Mouse (Mus musculus) heart, adult 2 months (tissue): ENCODE data around the gene Trim58. TPM values are rescaled to one million over a fixed set of nuclear protein-coding genes. Genes with fewer than 3 reads are reported as not detected.

Experiments
- DNase-seq, 2 experiments: peaks; one replicate each; pipeline ENCODE4 v3.0.0; 2021
- H3K27ac ChIP-seq: fragments of 200-600 bp; 2 replicates; pipeline ENCODE4 v1.8.1; 2022
- H3K27me3 ChIP-seq: fragments of 200-500 bp; 2 replicates; pipeline ENCODE4 v1.6.1; 2012; ENCODE audit warnings: mild to moderate bottlenecking, low read length, inconsistent platforms, mixed read lengths; ENCODE audit not compliant: control insufficient read depth, insufficient read depth
- H3K36me3 ChIP-seq: fragments of 200-500 bp; 2 replicates; pipeline ENCODE4 v1.6.1; 2012; ENCODE audit warnings: low read length, inconsistent platforms; ENCODE audit not compliant: control insufficient read depth, insufficient read depth
- H3K4me1 ChIP-seq: fragments of 200-500 bp; 2 replicates; pipeline ENCODE4 v1.6.1; 2011; ENCODE audit warnings: low read length; ENCODE audit not compliant: control insufficient read depth, insufficient read depth
- H3K4me3 ChIP-seq: fragments of 200-600 bp; 2 replicates; pipeline ENCODE4 v1.8.1; 2022
- H3K79me2 ChIP-seq: fragments of 200-500 bp; replicated peaks from 2 replicates; pipeline ENCODE4 v1.6.1; 2012; ENCODE audit warnings: mild to moderate bottlenecking, inconsistent platforms, low read length, moderate library complexity, mixed read lengths; ENCODE audit not compliant: control insufficient read depth, insufficient read depth
- H3K9ac ChIP-seq: fragments of 200-500 bp; 2 replicates; pipeline ENCODE4 v1.6.1; 2012; ENCODE audit warnings: low read depth, mild to moderate bottlenecking, control low read depth, inconsistent platforms, low read length, mixed read lengths
- CTCF ChIP-seq: fragments of 200-600 bp; IDR thresholded peaks from 2 replicates; pipeline ENCODE4 v1.8.1; 2022; ENCODE audit warnings: antibody characterized with exemption, mild to moderate bottlenecking, moderate library complexity
- EP300 ChIP-seq: fragments of 200-500 bp; IDR thresholded peaks from 2 replicates; pipeline ENCODE4 v1.6.1; 2011; ENCODE audit warnings: low read depth, low read length, control low read depth; ENCODE audit not compliant: insufficient read depth
- POLR2A ChIP-seq: fragments of 200-500 bp; IDR thresholded peaks from 2 replicates; pipeline ENCODE4 v1.6.1; 2011; ENCODE audit warnings: mild to moderate bottlenecking, low read depth, low read length, control low read depth; ENCODE audit not compliant: insufficient read depth
- WGBS: fragments of 180-500 bp; shearing (Covaris S2); methylation state at CpG from one replicate; pipeline ENCODE4 v1.1.7; 2018; 5-methylcytosine and 5-hydroxymethylcytosine counted together
- intact Hi-C: fragments of 180-260 bp; cut with DNase I; formaldehyde crosslinking; loops from one replicate; pipeline ENCODE4 v1.15.1; 2025
- polyA plus RNA-seq: library from polyadenylated mRNA; depleted of rRNA; stranded (reverse); fragments of >200 nt; gene quantifications from 2 replicates; pipeline ENCODE4 v1.2.3, GENCODE M21; 2012
- total RNA-seq, 2 experiments: library from RNA; stranded (reverse); gene quantifications; 2 replicates each; pipeline ENCODE4 v1.2.3; 2021

Gene Trim58
- total and polyA plus RNA-seq, 3 experiments, result 0.06 to 0.20 TPM; not detected in 1

DNA sequence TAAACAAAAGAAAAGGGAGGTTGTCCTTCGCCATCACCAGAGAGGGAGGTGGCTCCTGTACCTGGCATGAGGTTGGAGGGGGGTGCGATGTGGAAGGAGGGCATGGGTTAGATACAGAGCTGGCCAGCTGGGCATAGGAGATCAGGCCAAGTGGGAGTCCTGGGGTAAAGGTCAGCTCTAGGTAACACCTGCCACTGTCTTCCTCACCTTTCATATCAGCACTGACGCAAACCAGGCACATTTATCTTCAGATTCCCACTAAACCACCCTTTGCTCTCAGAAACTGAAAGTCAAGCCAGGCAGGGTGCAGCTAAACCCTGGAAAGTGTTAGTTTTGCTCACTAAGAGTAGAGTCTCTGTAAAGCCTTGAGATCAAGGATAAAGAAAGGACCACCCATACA, 21.9 kb upstream of the Trim58 start:
- Histone ChIP-seq H3K27ac (no peak overlapping the region), H3K36me3 (no peaks in the 10 kb centered on the region), H3K27me3 (no peaks in the 10 kb centered on the region), H3K4me3 (no peak overlapping the region), H3K79me2 (no peaks in the 10 kb centered on the region), H3K9ac (no peak overlapping the region), H3K4me1 (peaks cover 4% of the 10 kb centered on the region; the same call in 1 of the 2 replicates)
- WGBS, result 36% methylated on average over 3 of the region's 3 CpGs
- TF ChIP-seq POLR2A (no peak), EP300 (0 out of 2 replicates have a peak, but pooled peaks have one; percentile 19), CTCF (no peak)
- DNase-seq, result peak in 1 of 2 experiments; percentile 14
- intact Hi-C loops, result no loop called here

DNA sequence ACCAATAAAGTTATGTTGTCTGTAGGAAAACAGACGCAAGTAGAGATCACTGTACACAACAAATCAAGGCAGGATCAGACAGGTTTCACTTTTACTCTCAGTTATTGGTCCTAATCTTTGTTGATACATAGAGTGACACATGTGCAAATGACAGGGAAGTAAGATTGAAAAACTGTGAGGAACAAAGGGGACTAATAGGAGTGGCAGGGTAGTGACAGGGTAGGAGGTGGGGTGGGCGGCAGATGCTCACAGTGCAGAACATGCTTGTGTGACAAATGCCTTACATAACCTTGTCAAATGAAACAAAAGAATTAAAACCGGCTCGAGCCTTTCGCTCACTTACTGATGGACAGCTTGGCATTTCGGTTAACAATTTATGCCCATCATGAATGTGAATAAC, 21.5 kb upstream of the Trim58 start:
- no peaks in the 10 kb centered on the region for H3K27me3 ChIP-seq
- intact Hi-C loops, result no loop called here
- no peak overlapping the region for H3K9ac ChIP-seq
- DNase-seq, result no peak
- WGBS, result 69% methylated on average over 6 of the region's 6 CpGs
- no peaks in the 10 kb centered on the region for H3K79me2 ChIP-seq
- no peak overlapping the region for H3K27ac ChIP-seq
- H3K4me1 ChIP-seq, result peaks cover 4% of the 10 kb centered on the region; the same call in 1 of the 2 replicates
- TF ChIP-seq CTCF (no peak), EP300 (no peak), POLR2A (no peak)
- no peaks in the 10 kb centered on the region for H3K36me3 ChIP-seq
- H3K4me3 ChIP-seq, result no peak overlapping the region

DNA sequence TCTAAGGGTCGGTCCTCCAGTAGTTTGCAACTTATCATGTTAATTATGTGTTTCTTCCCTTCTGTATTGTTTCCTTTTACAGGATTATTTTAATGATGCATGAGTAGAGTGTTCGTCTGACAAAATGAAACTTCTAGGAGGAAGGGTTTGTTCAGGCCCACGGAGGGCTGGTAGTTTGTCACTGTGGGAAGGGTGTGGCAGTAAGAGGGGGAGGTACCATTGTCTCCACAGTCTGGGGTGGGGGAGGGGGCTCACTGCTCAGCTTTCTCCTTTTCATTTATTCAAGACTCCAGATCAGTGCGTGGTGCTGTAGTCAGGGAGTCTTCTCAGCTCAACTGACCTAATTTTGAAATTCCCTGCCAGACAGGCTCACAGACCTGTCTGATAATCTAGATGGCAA, 14.1 kb upstream of the Trim58 start:
- H3K4me1 ChIP-seq, result no peaks in the 10 kb centered on the region
- intact Hi-C loops, result no loop called here
- TF ChIP-seq POLR2A (no peak), CTCF (no peak), EP300 (no peak)
- no peak overlapping the region for H3K9ac ChIP-seq
- no peak overlapping the region for H3K4me3 ChIP-seq
- 61% methylated on average over 4 of the region's 4 CpGs for WGBS
- no peak overlapping the region for H3K27ac ChIP-seq
- no peaks in the 10 kb centered on the region for H3K27me3 ChIP-seq
- H3K79me2 ChIP-seq, result no peaks in the 10 kb centered on the region
- DNase-seq, result no peak
- H3K36me3 ChIP-seq, result no peaks in the 10 kb centered on the region

DNA sequence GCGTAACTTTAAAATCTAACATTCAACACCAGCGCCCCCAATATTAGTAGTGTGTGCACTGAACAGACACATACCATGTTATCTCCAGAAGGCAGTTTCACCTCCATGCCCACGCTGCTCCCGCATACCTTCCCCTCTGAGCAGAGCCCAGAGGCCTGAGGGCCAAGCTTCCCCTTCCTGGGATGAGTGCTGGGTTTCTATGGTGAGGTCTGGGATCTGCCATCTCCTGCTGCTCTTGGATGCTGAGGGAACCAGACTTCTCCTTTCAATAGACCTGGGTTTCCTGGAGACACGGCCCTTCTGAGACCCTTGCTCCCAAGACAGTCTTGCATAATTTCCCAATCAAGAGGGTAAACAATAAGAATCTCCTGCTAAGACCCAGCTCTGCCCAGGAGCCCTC, 9.9 kb upstream of the Trim58 start, which contains the start of gene Olfr323:
Gene Olfr323 (minus strand): TSS at position 101 of the 400 bp plus-strand sequence.
- 74% methylated on average over 5 of the region's 5 CpGs for WGBS
- H3K4me3 ChIP-seq, result no peak within 1 kb of the TSS
- H3K27me3 ChIP-seq, result no peaks in the 10 kb centered on the region
- H3K79me2 ChIP-seq, result no peaks in the 10 kb centered on the region
- no peak for TF ChIP-seq EP300
- no peak for TF ChIP-seq CTCF
- no peak for TF ChIP-seq POLR2A
- intact Hi-C loops, result loop anchor here (10.0 kb wide), 1 partner anchor 136 kb away; the partner anchor contains the start of gene Olfr332
- no peaks in the 10 kb centered on the region for H3K4me1 ChIP-seq
- no peak within 1 kb of the TSS for H3K27ac ChIP-seq
- DNase-seq, result no peak
- H3K36me3 ChIP-seq, result no peaks in the 10 kb centered on the region
- H3K9ac ChIP-seq, result no peak within 1 kb of the TSS

DNA sequence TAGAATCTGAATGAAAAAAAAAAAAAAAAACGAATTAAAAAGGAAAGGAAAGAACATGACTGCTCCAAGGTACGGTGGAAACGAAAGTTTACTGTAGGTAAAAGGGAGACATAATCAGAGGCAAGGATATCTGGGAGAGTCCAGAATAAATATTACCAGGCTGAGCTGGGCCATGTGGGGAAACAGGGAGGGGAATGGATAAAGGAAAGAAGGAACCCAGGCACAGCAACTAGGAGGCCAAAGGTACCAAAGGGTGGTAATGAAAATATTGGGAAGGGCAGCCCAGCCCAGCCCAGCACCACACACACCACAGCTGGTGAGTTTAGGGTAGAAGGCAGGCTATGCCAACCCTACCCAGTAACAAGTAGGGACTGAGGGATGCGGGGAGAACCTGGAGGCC, 5.4 kb upstream of the Trim58 start:
- H3K4me1 ChIP-seq, result no peaks in the 10 kb centered on the region
- no peaks in the 10 kb centered on the region for H3K36me3 ChIP-seq
- WGBS, result 46% methylated on average over 4 of the region's 4 CpGs
- no peaks in the 10 kb centered on the region; the same call in 1 of the 2 replicates for H3K27me3 ChIP-seq
- TF ChIP-seq POLR2A (no peak), EP300 (no peak)
- intact Hi-C loops, result loop anchor here (5.0 to 10.0 kb wide), 2 partner anchors 140 to 333 kb away; partner anchors contain the start of gene Olfr332
- no peak overlapping the region for H3K4me3 ChIP-seq
- no peaks in the 10 kb centered on the region for H3K79me2 ChIP-seq
- no peak for DNase-seq
- H3K9ac ChIP-seq, result no peak overlapping the region
- no peak overlapping the region for H3K27ac ChIP-seq

DNA sequence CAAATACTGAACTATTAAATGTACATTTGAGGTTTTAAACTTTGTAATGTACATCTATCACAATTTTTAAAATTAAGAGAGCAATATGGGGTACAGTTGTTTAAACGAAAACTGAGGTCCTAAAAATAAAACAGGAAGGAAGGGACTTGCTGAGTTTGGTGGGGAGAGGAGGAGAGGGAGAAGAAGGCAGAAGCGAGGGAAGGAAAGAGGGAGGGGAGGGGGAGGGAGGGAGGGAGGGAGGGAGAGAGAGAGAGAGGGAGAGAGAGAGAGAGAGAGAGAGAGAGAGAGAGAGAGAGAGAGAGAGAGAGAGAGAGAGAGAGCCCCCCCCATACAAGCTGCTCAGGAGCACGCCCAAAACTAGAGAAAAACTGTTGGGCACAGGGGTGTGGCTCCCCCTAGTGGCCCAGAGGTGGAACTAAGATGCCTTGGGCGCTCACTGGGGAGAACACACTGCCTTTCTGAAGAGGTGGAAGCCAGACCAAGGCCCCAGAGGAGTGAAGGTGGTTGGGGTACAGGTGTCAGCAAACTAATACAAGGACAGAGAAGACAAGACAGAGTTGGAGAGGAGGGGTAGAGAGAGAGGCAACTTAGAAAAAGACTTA, 3.8 kb upstream of the Trim58 start:
- no peak overlapping the region for H3K27ac ChIP-seq
- DNase-seq, result peak; percentile 50 to 64
- intact Hi-C loops, result loop anchor here (1.0 to 10.0 kb wide), 3 partner anchors 142 to 334 kb away; partner anchors contain the start of gene Olfr332
- no peak overlapping the region for H3K9ac ChIP-seq
- no peaks in the 10 kb centered on the region for H3K4me1 ChIP-seq
- peaks cover 3% of the 10 kb centered on the region for H3K27me3 ChIP-seq
- WGBS, result 16% methylated on average over 4 of the region's 4 CpGs
- no peaks in the 10 kb centered on the region for H3K36me3 ChIP-seq
- H3K4me3 ChIP-seq, result no peak overlapping the region
- TF ChIP-seq POLR2A (no peak), CTCF (peak; percentile 77)
- no peaks in the 10 kb centered on the region for H3K79me2 ChIP-seq
